In the genomic region with DNA sequence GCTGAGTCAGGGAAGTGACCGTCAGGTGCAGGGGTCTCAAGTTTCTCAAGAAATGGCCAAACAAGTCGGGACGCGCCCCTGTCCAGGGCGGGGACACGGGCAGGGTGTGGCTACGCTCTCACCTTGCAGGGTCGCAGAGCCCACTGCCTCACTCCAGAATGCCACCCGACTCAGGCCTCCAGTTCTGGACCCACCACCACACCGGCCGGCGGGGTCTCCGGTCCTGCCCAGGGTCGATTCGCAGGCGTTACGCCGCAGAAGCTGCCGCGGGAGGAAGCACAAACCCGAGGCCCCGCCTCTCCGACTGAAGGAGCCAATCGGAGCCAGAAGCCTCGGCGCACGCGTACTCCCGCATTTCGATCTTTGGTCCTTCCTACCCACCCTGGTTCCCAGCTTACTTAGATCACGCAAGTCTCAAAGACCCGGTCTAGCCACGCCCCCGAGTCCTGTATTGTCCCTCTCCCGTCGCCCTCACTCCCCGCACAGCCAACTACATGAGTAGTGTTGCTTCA, we compare ENCODE assay signal across 8 mouse cellular contexts. TPM values are rescaled to one million over a fixed set of nuclear protein-coding genes. Genes with fewer than 3 reads are reported as not detected.
DNase-seq lines count a peak whose midpoint lies in the region; ATAC-seq and TF ChIP-seq lines count a peak whose summit lies in the region.

Frmd8 (minus strand) TSS at position 306 of the 512 bp plus-strand sequence.

- H3K27me3 ChIP-seq in G1E (ENCODE audit: insufficient read depth, low read length) = peaks cover 2% of the 10 kb centered on the region; the same call in 1 of the 2 replicates
- no peaks in the 10 kb centered on the region for H3K27me3 ChIP-seq in forebrain, embryonic 16.5 days (replicated peaks; ENCODE audit: control insufficient read depth, insufficient read depth, low read length)
- H3K27me3 ChIP-seq in lung, embryonic 14.5 days (ENCODE audit: insufficient read depth, low read length) = no peaks in the 10 kb centered on the region
- H3K27me3 ChIP-seq in thymus, adult 2 months (ENCODE audit: control insufficient read depth, insufficient read depth, low read length) = no peaks in the 10 kb centered on the region

- TF ChIP-seq CTCF in G1E (IDR thresholded peaks at IDR 0.05; ENCODE audit: low read depth, low read length) = no peak
- no peak for TF ChIP-seq CTCF in layer of hippocampus, adult 2 months (conservative IDR thresholded peaks at IDR 0.05)
- TF ChIP-seq CTCF in lung, embryonic 14.5 days (IDR thresholded peaks at IDR 0.05; ENCODE audit: low read depth) = no peak
- no peak for TF ChIP-seq CTCF in olfactory bulb, adult 2 months (IDR thresholded peaks at IDR 0.05; ENCODE audit: insufficient read depth, low read depth, low read length)
- TF ChIP-seq CTCF in thymus, adult 2 months (IDR thresholded peaks at IDR 0.05; ENCODE audit: borderline replicate concordance, control insufficient read depth, extremely low read depth, insufficient read depth, low read length, poor library complexity) = no peak

- peak within 1 kb of the TSS; percentile 60 for H3K27ac ChIP-seq in forebrain, embryonic 16.5 days (ENCODE audit: low read length)
- peak within 1 kb of the TSS; percentile 74 for H3K27ac ChIP-seq in layer of hippocampus, adult 2 months
- peak within 1 kb of the TSS; percentile 71 for H3K27ac ChIP-seq in lung, embryonic 14.5 days (ENCODE audit: low read depth)
- H3K27ac ChIP-seq in olfactory bulb, adult 2 months (ENCODE audit: insufficient read depth, low read depth, low read length) = peak within 1 kb of the TSS; percentile 43
- peak within 1 kb of the TSS; percentile 57 for H3K27ac ChIP-seq in thymus, adult 2 months (ENCODE audit: control insufficient read depth, insufficient read depth, low read length)

- WGBS in forebrain, embryonic 16.5 days = under 1% methylated on average over 37 of the region's 37 CpGs
- WGBS in lung, embryonic 14.5 days = under 1% methylated on average over 37 of the region's 37 CpGs
- WGBS in olfactory bulb, adult 2 months = under 1% methylated on average over 37 of the region's 37 CpGs
- under 1% methylated on average over 37 of the region's 37 CpGs for WGBS in thymus, adult 2 months

- H3K4me1 ChIP-seq in G1E (ENCODE audit: insufficient read depth, low read depth, low read length) = peaks cover 64% of the 10 kb centered on the region
- peaks cover 20% of the 10 kb centered on the region for H3K4me1 ChIP-seq in forebrain, embryonic 16.5 days (replicated peaks; ENCODE audit: control insufficient read depth, insufficient read depth, low read length)
- H3K4me1 ChIP-seq in lung, embryonic 14.5 days (ENCODE audit: insufficient read depth) = peaks cover 21% of the 10 kb centered on the region
- H3K4me1 ChIP-seq in olfactory bulb, adult 2 months (ENCODE audit: control insufficient read depth, insufficient read depth, low read length) = peaks cover 44% of the 10 kb centered on the region
- peaks cover 63% of the 10 kb centered on the region for H3K4me1 ChIP-seq in thymus, adult 2 months (replicated peaks; ENCODE audit: control insufficient read depth, insufficient read depth, low read length)

- intact Hi-C loops in heart, postnatal 36 days (cut with DNase I) = no loop called here

- H3K4me2 ChIP-seq in forebrain, embryonic 16.5 days (ENCODE audit: low read length) = peak within 1 kb of the TSS; percentile 95
- H3K4me2 ChIP-seq in lung, embryonic 14.5 days = peak within 1 kb of the TSS; percentile 80

- H3K9ac ChIP-seq in forebrain, embryonic 16.5 days (replicated peaks; ENCODE audit: low read depth, low read length) = peak within 1 kb of the TSS; percentile 90
- peak within 1 kb of the TSS; percentile 62 for H3K9ac ChIP-seq in lung, embryonic 14.5 days

- peaks cover 37% of the 10 kb centered on the region for H3K36me3 ChIP-seq in G1E (replicated peaks)
- 0 out of 2 replicates have a peak, but pooled peaks cover 3% of the 10 kb centered on the region for H3K36me3 ChIP-seq in forebrain, embryonic 16.5 days (ENCODE audit: control insufficient read depth, insufficient read depth)
- peaks cover 22% of the 10 kb centered on the region for H3K36me3 ChIP-seq in lung, embryonic 14.5 days (ENCODE audit: insufficient read depth)
- H3K36me3 ChIP-seq in thymus, adult 2 months (ENCODE audit: control insufficient read depth, insufficient read depth, low read length) = peaks cover 3% of the 10 kb centered on the region; the same call in 1 of the 2 replicates

- peak within 1 kb of the TSS; percentile 87 for H3K4me3 ChIP-seq in G1E (ENCODE audit: low read depth, low read length)
- peak within 1 kb of the TSS; percentile 78 for H3K4me3 ChIP-seq in forebrain, embryonic 16.5 days (replicated peaks; ENCODE audit: low read length)
- H3K4me3 ChIP-seq in layer of hippocampus, adult 2 months = peak within 1 kb of the TSS; percentile 75
- peak within 1 kb of the TSS; percentile 66 for H3K4me3 ChIP-seq in lung, embryonic 14.5 days (ENCODE audit: low read depth, low read length)
- H3K4me3 ChIP-seq in olfactory bulb, adult 2 months (ENCODE audit: insufficient read depth, low read depth, low read length) = peak within 1 kb of the TSS; percentile 69
- H3K4me3 ChIP-seq in thymus, adult 2 months (ENCODE audit: control insufficient read depth, insufficient read depth, low read length) = peak within 1 kb of the TSS; percentile 88

- no peak; the same call in 1 of the 2 replicates for TF ChIP-seq POLR2A in olfactory bulb, adult 2 months (IDR thresholded peaks at IDR 0.05; ENCODE audit: insufficient read depth, low read depth, low read length)
- TF ChIP-seq POLR2A in thymus, adult 2 months (IDR thresholded peaks at IDR 0.05; ENCODE audit: control insufficient read depth, extremely low read depth, insufficient read depth, low read length, poor library complexity) = peak; percentile 87

- DNase-seq in G1E (ENCODE audit: low spot score) = peak; percentile 91
- DNase-seq in cerebellum, adult 18-20 months = peak; percentile 94 to 96
- peak; percentile 93 to 94 for DNase-seq in heart, postnatal 36 days
- peak; percentile 84 to 91 for DNase-seq in layer of hippocampus, adult 2 months (ENCODE audit: low spot score in 2 of 2)
- peak; percentile 98 for DNase-seq in lung, embryonic 14.5 days
- peak; percentile 95 for DNase-seq in thymus, adult 2 months

- H3K9me3 ChIP-seq in G1E (replicated peaks) = no peaks in the 10 kb centered on the region
- no peaks in the 10 kb centered on the region for H3K9me3 ChIP-seq in forebrain, embryonic 16.5 days (ENCODE audit: control insufficient read depth, low read length)
- H3K9me3 ChIP-seq in lung, embryonic 14.5 days (ENCODE audit: low read depth, low read length) = no peaks in the 10 kb centered on the region

- ATAC-seq in G1E (ENCODE audit: extremely low read depth, insufficient number of reproducible peaks, low FRiP score, poor library complexity, severe bottlenecking) = peak; percentile 82
- peak; percentile 95 for ATAC-seq in forebrain, embryonic 16.5 days
- peak; percentile 77 for ATAC-seq in lung, embryonic 14.5 days (ENCODE audit: insufficient read depth)

RNA-seq across cellular contexts. Expression of gene Frmd8, which starts in this region (rescaled TPM):
- total RNA-seq in G1E (2014; fragmentation: Nextera tagmentation) = 8.9 and 15.1 TPM in 2 replicates
- 14.5 and 15.2 TPM in 2 replicates for total RNA-seq in G1E (2017)
- polyA plus RNA-seq in G1E (2012) = 21.0 and 21.9 TPM in 2 replicates
- polyA plus RNA-seq in forebrain, embryonic 16.5 days (2015; fragmentation: Nextera tagmentation; extraction: Ambion mirVana) = 20.9 and 21.5 TPM in 2 replicates
- 10 to 100 TPM; 11.4 to 11.7 TPM for total RNA-seq in heart, postnatal 36 days (2021)
- 10 to 100 TPM in 1 of 2 experiments, 1 to 10 TPM in 1; 9.5 to 10.6 TPM for total RNA-seq in layer of hippocampus, adult 2 months (2021)
- 37.9 and 42.2 TPM in 2 replicates for polyA plus RNA-seq in lung, embryonic 14.5 days (2014; fragmentation: Nextera tagmentation; extraction: Ambion mirVana)
- not detected in 2 replicates for polyA plus RNA-seq in olfactory bulb, adult 2 months (2012; ENCODE audit: insufficient read depth, insufficient read length, low replicate concordance, missing spikeins)
- polyA plus RNA-seq in thymus, adult 2 months (2012; rRNA removed) = 121 and 129 TPM in 2 replicates

Comparison
In these comparisons a context has a peak if more than half of its experiments do, and no peak if none do; other contexts are left out.
1. Peak in every context shown above with its lines: DNase-seq, ATAC-seq, H3K4me3 ChIP-seq and H3K27ac ChIP-seq.